Mouse (Mus musculus) heart, adult 2 months (tissue): Measurements from ENCODE around the gene Serpinf1.

Experiments used
- CTCF ChIP-seq: fragments of 200-600 bp; IDR thresholded peaks from 2 replicates; pipeline ENCODE4 v1.8.1; 2022; ENCODE audit warnings: antibody characterized with exemption, mild to moderate bottlenecking, moderate library complexity
- POLR2A ChIP-seq: fragments of 200-500 bp; IDR thresholded peaks from 2 replicates; pipeline ENCODE4 v1.6.1; 2011; ENCODE audit warnings: mild to moderate bottlenecking, low read depth, low read length, control low read depth; ENCODE audit not compliant: insufficient read depth

GRCm38 (mm10) chr11:75410591-75410990, 11.9 kb downstream of the Serpinf1 start:
- TF ChIP-seq POLR2A (no peak), CTCF (no peak)
